Mouse (Mus musculus) lung, embryonic 16.5 days (tissue): ENCODE results near the gene Gm4737. TPM values are rescaled to one million over a fixed set of nuclear protein-coding genes. Genes with fewer than 3 reads are reported as not detected.

Source experiments
- polyA plus RNA-seq: library from polyadenylated mRNA; unstranded; fragments of >200 nt; fragmentation: Nextera tagmentation; extraction: Ambion mirVana; gene quantifications from 2 replicates; pipeline ENCODE4 v1.2.1, GENCODE M21; 2015

Gene Gm4737
- polyA plus RNA-seq, 1 experiment from 2014 or later: 2.4 TPM

Other genes starting within 250 kb of the Gm4737 start
- 57.8 and 59.4 TPM in 2 replicates for gene Phldb2, start 201.5 kb downstream of the Gm4737 start, polyA plus RNA-seq
- gene Plcxd2, start 144.9 kb downstream of the Gm4737 start, polyA plus RNA-seq: 0.93 and 1.1 TPM in 2 replicates
- gene Cd96, start 34.8 kb downstream of the Gm4737 start, polyA plus RNA-seq: 0.21 and 0.53 TPM in 2 replicates